Mouse (Mus musculus) left cerebral cortex, adult 8-10 months (tissue): ENCODE results near the gene Rad51ap1. TPM values are rescaled to one million over a fixed set of nuclear protein-coding genes. Genes with fewer than 3 reads are reported as not detected.
A peak's percentile ranks its signal among the peaks of the same experiment; 100 is the strongest.

Source experiments
- DNase-seq, 2 experiments: peaks; one replicate each; pipeline ENCODE4 v3.0.0; 2022; ENCODE audit warnings: low spot score in 2 of 2
- total RNA-seq, 4 experiments: library from RNA; stranded (reverse); gene quantifications; 2 replicates each; pipeline ENCODE4 v1.2.4; 2022

Gene Rad51ap1
- 1 to 10 TPM; 2.0 to 4.2 (median 3.5) TPM for total RNA-seq

- peak; percentile 92 to 94 for DNase-seq
Measured at GRCm38 (mm10) chr6:126939487-126940171, at the start of gene Rad51ap1, which contains the start of gene D6Wsu163e. Rad51ap1 (minus strand) TSS chr6:126939587. D6Wsu163e (plus strand) TSS chr6:126939962.

GRCm38 (mm10) chr6:126981539-126982234 is 42.3 kb upstream of the Rad51ap1 start:
- no peak for DNase-seq

- DNase-seq: no peak
Measured at GRCm38 (mm10) chr6:126966241-126967026, 27.0 kb upstream of the Rad51ap1 start.

GRCm38 (mm10) chr6:126963426-126963825 is 24.0 kb upstream of the Rad51ap1 start:
- no peak for DNase-seq

GRCm38 (mm10) chr6:126962709-126963108 is 23.3 kb upstream of the Rad51ap1 start:
- DNase-seq: no peak

- DNase-seq: no peak
Measured at GRCm38 (mm10) chr6:126961371-126962018, 22.1 kb upstream of the Rad51ap1 start.

- DNase-seq: peak in 1 of 2 experiments; percentile 63
Measured at GRCm38 (mm10) chr6:126955734-126956133, 16.3 kb upstream of the Rad51ap1 start.

- no peak for DNase-seq
Measured at GRCm38 (mm10) chr6:126948336-126948735, 8.9 kb upstream of the Rad51ap1 start.

- no peak for DNase-seq
Measured at GRCm38 (mm10) chr6:126940451-126940850, 1.1 kb upstream of the Rad51ap1 start.

GRCm38 (mm10) chr6:126938853-126939486 is 417 bp downstream of the Rad51ap1 start:
- no peak for DNase-seq

GRCm38 (mm10) chr6:126938047-126938446 is 1.3 kb downstream of the Rad51ap1 start:
- DNase-seq: no peak

- no peak for DNase-seq
Measured at GRCm38 (mm10) chr6:126932896-126933295, 6.5 kb downstream of the Rad51ap1 start.

GRCm38 (mm10) chr6:126921111-126921881 is 18.1 kb downstream of the Rad51ap1 start, which contains the start of gene Dyrk4:
Dyrk4 (minus strand) TSS chr6:126921839.
- no peak for DNase-seq

GRCm38 (mm10) chr6:126914928-126915327 is 24.5 kb downstream of the Rad51ap1 start:
- no peak for DNase-seq

- DNase-seq: no peak
Measured at GRCm38 (mm10) chr6:126910727-126911126, 28.7 kb downstream of the Rad51ap1 start.

- DNase-seq: no peak
Measured at GRCm38 (mm10) chr6:126907876-126908275, 31.5 kb downstream of the Rad51ap1 start.

- no peak for DNase-seq
Measured at GRCm38 (mm10) chr6:126907378-126907777, 32.0 kb downstream of the Rad51ap1 start.

GRCm38 (mm10) chr6:126877118-126877517 is 62.3 kb downstream of the Rad51ap1 start:
- no peak for DNase-seq
